Mouse (Mus musculus): Measurements from ENCODE around the gene Irf7. TPM values are rescaled to one million over a fixed set of nuclear protein-coding genes. Genes with fewer than 3 reads are reported as not detected.

The Irf7 gene
- polyA plus RNA-seq, 2 experiments: 2.1 to 3.2 TPM

- ATAC-seq (ENCODE audit: low FRiP score, low read depth) (no peak), DNase-seq (ENCODE audit: low spot score) (no peak)
- TF ChIP-seq POLR2A (IDR thresholded peaks at IDR 0.05; ENCODE audit: borderline replicate concordance, extremely low read depth, insufficient read depth, insufficient read length): no peak
- H3K27ac ChIP-seq (replicated peaks; ENCODE audit: low read depth, low read length): peak within 1 kb of the TSS; percentile 77; the same call in 1 of the 2 replicates
- peaks cover 5% of the 10 kb centered on the region; the same call in 1 of the 2 replicates for H3K4me1 ChIP-seq (ENCODE audit: control insufficient read depth, insufficient read depth, low read length)
- H3K4me3 ChIP-seq (replicated peaks; ENCODE audit: low read length): peak within 1 kb of the TSS; percentile 59
- H3K4me2 ChIP-seq (replicated peaks; ENCODE audit: low read depth, low read length, severe bottlenecking): peak within 1 kb of the TSS; percentile 88
- H3K36me3 ChIP-seq (ENCODE audit: control insufficient read depth, insufficient read depth, low read length): peaks cover 13% of the 10 kb centered on the region
- H3K27me3 ChIP-seq (ENCODE audit: control insufficient read depth, insufficient read depth, low read length): no peaks in the 10 kb centered on the region
- 87% methylated on average over 11 of the region's 11 CpGs for WGBS
- peak within 1 kb of the TSS; percentile 68; the same call in 1 of the 2 replicates for H3K9ac ChIP-seq (ENCODE audit: low read depth, low read length, severe bottlenecking)
- H3K9me3 ChIP-seq (ENCODE audit: control insufficient read depth, low read length): no peaks in the 10 kb centered on the region
Observed at GRCm38 (mm10) chr7:141213605-141214235, 52.6 kb downstream of the Irf7 start, which contains the start of gene Lmntd2. Gene Lmntd2, minus strand, starts transcription at chr7:141214080.

GRCm38 (mm10) chr7:141213133-141213532 lies 53.1 kb downstream of the Irf7 start:
- Histone ChIP-seq H3K27me3 (ENCODE audit: control insufficient read depth, insufficient read depth, low read length) (no peaks in the 10 kb centered on the region), H3K36me3 (ENCODE audit: control insufficient read depth, insufficient read depth, low read length) (peaks cover 10% of the 10 kb centered on the region), H3K4me3 (replicated peaks; ENCODE audit: low read length) (no peak overlapping the region), H3K27ac (replicated peaks; ENCODE audit: low read depth, low read length) (no peak overlapping the region), H3K9me3 (ENCODE audit: control insufficient read depth, low read length) (no peaks in the 10 kb centered on the region), H3K4me2 (replicated peaks; ENCODE audit: low read depth, low read length, severe bottlenecking) (no peak overlapping the region), H3K4me1 (ENCODE audit: control insufficient read depth, insufficient read depth, low read length) (peaks cover 5% of the 10 kb centered on the region; the same call in 1 of the 2 replicates), H3K9ac (ENCODE audit: low read depth, low read length, severe bottlenecking) (no peak overlapping the region)
- TF ChIP-seq POLR2A (IDR thresholded peaks at IDR 0.05; ENCODE audit: borderline replicate concordance, extremely low read depth, insufficient read depth, insufficient read length): no peak
- no peak for DNase-seq (ENCODE audit: low spot score)
- WGBS: 76% methylated on average over 3 of the region's 3 CpGs
- ATAC-seq (ENCODE audit: low FRiP score, low read depth): no peak

MicroRNA genes within 50 kb of the gene (microRNA counts, 519-probe panel; counts per million panel counts)
- 3,712 counts per million, percentile 75 among the panel's probes with 10 or more counts for microRNA mmu-miR-210

Small RNA genes lying within 50 kb of the gene (microRNA-seq; reads per million reads assigned to microRNA genes)
- 809 reads per million, percentile 70 among the genes with 10 or more reads in this experiment for gene Mir210

Other genes with a start within 250 kb of the Irf7 start
- 1.3 and 1.8 TPM in 2 replicates for gene Ifitm6, start 248.6 kb downstream of the Irf7 start, polyA plus RNA-seq (2012; rRNA removed)
- gene Ifitm6, start 248.6 kb downstream of the Irf7 start, polyA plus RNA-seq (2014; fragmentation: Nextera tagmentation; extraction: Ambion mirVana): 1.2 and 1.7 TPM in 2 replicates
- not detected in 2 replicates for gene Gm17387, start 237.3 kb downstream of the Irf7 start, polyA plus RNA-seq (2012; rRNA removed)
- not detected in 2 replicates for gene Gm17387, start 237.3 kb downstream of the Irf7 start, polyA plus RNA-seq (2014; fragmentation: Nextera tagmentation; extraction: Ambion mirVana)
- 46.5 and 53.7 TPM in 2 replicates for gene B4galnt4, start 205.4 kb downstream of the Irf7 start, polyA plus RNA-seq (2012; rRNA removed)
- 12.3 and 17.1 TPM in 2 replicates for gene B4galnt4, start 205.4 kb downstream of the Irf7 start, polyA plus RNA-seq (2014; fragmentation: Nextera tagmentation; extraction: Ambion mirVana)
- 37.6 and 38.8 TPM in 2 replicates for gene Pkp3, start 188.3 kb downstream of the Irf7 start, polyA plus RNA-seq (2012; rRNA removed)
- 62.4 and 65.9 TPM in 2 replicates for gene Pkp3, start 188.3 kb downstream of the Irf7 start, polyA plus RNA-seq (2014; fragmentation: Nextera tagmentation; extraction: Ambion mirVana)
- 2.5 and 3.1 TPM in 2 replicates for gene Sigirr, start 165.9 kb downstream of the Irf7 start, polyA plus RNA-seq (2012; rRNA removed)
- gene Sigirr, start 165.9 kb downstream of the Irf7 start, polyA plus RNA-seq (2014; fragmentation: Nextera tagmentation; extraction: Ambion mirVana): 2.7 and 4.0 TPM in 2 replicates
- 6.3 and 8.0 TPM in 2 replicates for gene Ano9, start 148.7 kb downstream of the Irf7 start, polyA plus RNA-seq (2012; rRNA removed)
- 3.6 and 4.3 TPM in 2 replicates for gene Ano9, start 148.7 kb downstream of the Irf7 start, polyA plus RNA-seq (2014; fragmentation: Nextera tagmentation; extraction: Ambion mirVana)
- gene Ptdss2, start 144.1 kb downstream of the Irf7 start, polyA plus RNA-seq (2012; rRNA removed): 49.2 and 61.0 TPM in 2 replicates
- gene Ptdss2, start 144.1 kb downstream of the Irf7 start, polyA plus RNA-seq (2014; fragmentation: Nextera tagmentation; extraction: Ambion mirVana): 67.8 and 68.6 TPM in 2 replicates
- 92.3 and 105 TPM in 2 replicates for gene Rnh1, start 93.6 kb downstream of the Irf7 start, polyA plus RNA-seq (2012; rRNA removed)
- gene Rnh1, start 93.6 kb downstream of the Irf7 start, polyA plus RNA-seq (2014; fragmentation: Nextera tagmentation; extraction: Ambion mirVana): 190 and 216 TPM in 2 replicates
- 111 and 112 TPM in 2 replicates for gene Hras, start 72.5 kb downstream of the Irf7 start, polyA plus RNA-seq (2012; rRNA removed)
- gene Hras, start 72.5 kb downstream of the Irf7 start, polyA plus RNA-seq (2014; fragmentation: Nextera tagmentation; extraction: Ambion mirVana): 136 and 143 TPM in 2 replicates
- 14.8 and 17.8 TPM in 2 replicates for gene Lrrc56, start 72.3 kb downstream of the Irf7 start, polyA plus RNA-seq (2012; rRNA removed)
- gene Lrrc56, start 72.3 kb downstream of the Irf7 start, polyA plus RNA-seq (2014; fragmentation: Nextera tagmentation; extraction: Ambion mirVana): 5.8 and 8.3 TPM in 2 replicates
- 6.6 and 6.9 TPM in 2 replicates for gene Lmntd2, start 52.4 kb downstream of the Irf7 start, polyA plus RNA-seq (2012; rRNA removed)
- 0.95 and 1.7 TPM in 2 replicates for gene Lmntd2, start 52.4 kb downstream of the Irf7 start, polyA plus RNA-seq (2014; fragmentation: Nextera tagmentation; extraction: Ambion mirVana)
- 40.0 and 44.8 TPM in 2 replicates for gene Rassf7, start 50.6 kb downstream of the Irf7 start, polyA plus RNA-seq (2012; rRNA removed)
- 30.9 and 31.7 TPM in 2 replicates for gene Rassf7, start 50.6 kb downstream of the Irf7 start, polyA plus RNA-seq (2014; fragmentation: Nextera tagmentation; extraction: Ambion mirVana)
- gene Phrf1, start 37.7 kb downstream of the Irf7 start, polyA plus RNA-seq (2012; rRNA removed): 37.6 and 42.6 TPM in 2 replicates
- 65.9 and 72.7 TPM in 2 replicates for gene Phrf1, start 37.7 kb downstream of the Irf7 start, polyA plus RNA-seq (2014; fragmentation: Nextera tagmentation; extraction: Ambion mirVana)
- 0.29 and 0.35 TPM in 2 replicates for gene Cdhr5, start 10.3 kb upstream of the Irf7 start, polyA plus RNA-seq (2012; rRNA removed)
- 0.18 and 0.43 TPM in 2 replicates for gene Cdhr5, start 10.3 kb upstream of the Irf7 start, polyA plus RNA-seq (2014; fragmentation: Nextera tagmentation; extraction: Ambion mirVana)
- 17.5 and 17.6 TPM in 2 replicates for gene Sct, start 12.7 kb upstream of the Irf7 start, polyA plus RNA-seq (2012; rRNA removed)
- 14.2 and 17.3 TPM in 2 replicates for gene Sct, start 12.7 kb upstream of the Irf7 start, polyA plus RNA-seq (2014; fragmentation: Nextera tagmentation; extraction: Ambion mirVana)
- 3.1 and 4.0 TPM in 2 replicates for gene Drd4, start 25.5 kb upstream of the Irf7 start, polyA plus RNA-seq (2012; rRNA removed)
- gene Drd4, start 25.5 kb upstream of the Irf7 start, polyA plus RNA-seq (2014; fragmentation: Nextera tagmentation; extraction: Ambion mirVana): 1.5 and 2.0 TPM in 2 replicates
- gene Deaf1, start 61.2 kb upstream of the Irf7 start, polyA plus RNA-seq (2012; rRNA removed): 47.0 TPM in 2 replicates
- 82.6 and 89.1 TPM in 2 replicates for gene Deaf1, start 61.2 kb upstream of the Irf7 start, polyA plus RNA-seq (2014; fragmentation: Nextera tagmentation; extraction: Ambion mirVana)
- 55.6 and 59.5 TPM in 2 replicates for gene Tmem80, start 61.3 kb upstream of the Irf7 start, polyA plus RNA-seq (2012; rRNA removed)
- gene Tmem80, start 61.3 kb upstream of the Irf7 start, polyA plus RNA-seq (2014; fragmentation: Nextera tagmentation; extraction: Ambion mirVana): 23.4 and 23.6 TPM in 2 replicates
- 20.3 and 22.4 TPM in 2 replicates for gene Eps8l2, start 72.4 kb upstream of the Irf7 start, polyA plus RNA-seq (2012; rRNA removed)
- 17.0 and 19.0 TPM in 2 replicates for gene Eps8l2, start 72.4 kb upstream of the Irf7 start, polyA plus RNA-seq (2014; fragmentation: Nextera tagmentation; extraction: Ambion mirVana)
- 161 and 188 TPM in 2 replicates for gene Taldo1, start 125.7 kb upstream of the Irf7 start, polyA plus RNA-seq (2012; rRNA removed)
- 238 and 243 TPM in 2 replicates for gene Taldo1, start 125.7 kb upstream of the Irf7 start, polyA plus RNA-seq (2014; fragmentation: Nextera tagmentation; extraction: Ambion mirVana)
- gene Gatd1, start 147.7 kb upstream of the Irf7 start, polyA plus RNA-seq (2012; rRNA removed): 92.3 and 108 TPM in 2 replicates
- gene Gatd1, start 147.7 kb upstream of the Irf7 start, polyA plus RNA-seq (2014; fragmentation: Nextera tagmentation; extraction: Ambion mirVana): 49.0 and 51.2 TPM in 2 replicates
- gene Cend1, start 163.0 kb upstream of the Irf7 start, polyA plus RNA-seq (2012; rRNA removed): 1.8 TPM in 2 replicates
- gene Cend1, start 163.0 kb upstream of the Irf7 start, polyA plus RNA-seq (2014; fragmentation: Nextera tagmentation; extraction: Ambion mirVana): 0.66 and 0.75 TPM in 2 replicates
- gene Slc25a22, start 171.4 kb upstream of the Irf7 start, polyA plus RNA-seq (2012; rRNA removed): 75.1 and 104 TPM in 2 replicates
- 22.8 and 32.2 TPM in 2 replicates for gene Slc25a22, start 171.4 kb upstream of the Irf7 start, polyA plus RNA-seq (2014; fragmentation: Nextera tagmentation; extraction: Ambion mirVana)
- 25.0 and 43.0 TPM in 2 replicates for gene Pidd1, start 177.5 kb upstream of the Irf7 start, polyA plus RNA-seq (2012; rRNA removed)
- gene Pidd1, start 177.5 kb upstream of the Irf7 start, polyA plus RNA-seq (2014; fragmentation: Nextera tagmentation; extraction: Ambion mirVana): 6.9 and 8.2 TPM in 2 replicates
- gene Rplp2, start 180.9 kb upstream of the Irf7 start, polyA plus RNA-seq (2012; rRNA removed): 909 and 1,375 TPM in 2 replicates
- gene Rplp2, start 180.9 kb upstream of the Irf7 start, polyA plus RNA-seq (2014; fragmentation: Nextera tagmentation; extraction: Ambion mirVana): 1,364 and 1,396 TPM in 2 replicates
- gene Pnpla2, start 188.7 kb upstream of the Irf7 start, polyA plus RNA-seq (2012; rRNA removed): 14.8 and 16.4 TPM in 2 replicates
- 14.5 and 14.8 TPM in 2 replicates for gene Pnpla2, start 188.7 kb upstream of the Irf7 start, polyA plus RNA-seq (2014; fragmentation: Nextera tagmentation; extraction: Ambion mirVana)
- gene Cracr2b, start 194.6 kb upstream of the Irf7 start, polyA plus RNA-seq (2012; rRNA removed): 11.9 and 12.1 TPM in 2 replicates
- gene Cracr2b, start 194.6 kb upstream of the Irf7 start, polyA plus RNA-seq (2014; fragmentation: Nextera tagmentation; extraction: Ambion mirVana): 8.3 and 8.8 TPM in 2 replicates
- gene Cd151, start 200.9 kb upstream of the Irf7 start, polyA plus RNA-seq (2012; rRNA removed): 100 and 125 TPM in 2 replicates
- 44.2 and 44.4 TPM in 2 replicates for gene Cd151, start 200.9 kb upstream of the Irf7 start, polyA plus RNA-seq (2014; fragmentation: Nextera tagmentation; extraction: Ambion mirVana)
- 27.5 and 32.1 TPM in 2 replicates for gene Polr2l, start 208.7 kb upstream of the Irf7 start, polyA plus RNA-seq (2012; rRNA removed)
- 59.4 and 61.0 TPM in 2 replicates for gene Polr2l, start 208.7 kb upstream of the Irf7 start, polyA plus RNA-seq (2014; fragmentation: Nextera tagmentation; extraction: Ambion mirVana)
- gene Tspan4, start 208.8 kb upstream of the Irf7 start, polyA plus RNA-seq (2012; rRNA removed): 101 and 165 TPM in 2 replicates
- 77.9 and 79.4 TPM in 2 replicates for gene Tspan4, start 208.8 kb upstream of the Irf7 start, polyA plus RNA-seq (2014; fragmentation: Nextera tagmentation; extraction: Ambion mirVana)

Measured in limb, embryonic 14.5 days (tissue).